Mouse (Mus musculus) right cerebral cortex, postnatal 36 days (tissue): ENCODE data around the gene Ccar1.
A peak's percentile ranks its signal among the peaks of the same experiment; 100 is the strongest.
"Not testable (repeated sequence)": the region's sequence is repeated elsewhere in the genome, so short reads cannot be mapped to it uniquely, and the experiment has no call there.

Experiments used
- DNase-seq, 2 experiments: peaks; one replicate each; pipeline ENCODE4 v3.0.0; 2022; ENCODE audit warnings: low spot score in 2 of 2, mixed read lengths in 1 of 2

Ccar1 gene

DNA sequence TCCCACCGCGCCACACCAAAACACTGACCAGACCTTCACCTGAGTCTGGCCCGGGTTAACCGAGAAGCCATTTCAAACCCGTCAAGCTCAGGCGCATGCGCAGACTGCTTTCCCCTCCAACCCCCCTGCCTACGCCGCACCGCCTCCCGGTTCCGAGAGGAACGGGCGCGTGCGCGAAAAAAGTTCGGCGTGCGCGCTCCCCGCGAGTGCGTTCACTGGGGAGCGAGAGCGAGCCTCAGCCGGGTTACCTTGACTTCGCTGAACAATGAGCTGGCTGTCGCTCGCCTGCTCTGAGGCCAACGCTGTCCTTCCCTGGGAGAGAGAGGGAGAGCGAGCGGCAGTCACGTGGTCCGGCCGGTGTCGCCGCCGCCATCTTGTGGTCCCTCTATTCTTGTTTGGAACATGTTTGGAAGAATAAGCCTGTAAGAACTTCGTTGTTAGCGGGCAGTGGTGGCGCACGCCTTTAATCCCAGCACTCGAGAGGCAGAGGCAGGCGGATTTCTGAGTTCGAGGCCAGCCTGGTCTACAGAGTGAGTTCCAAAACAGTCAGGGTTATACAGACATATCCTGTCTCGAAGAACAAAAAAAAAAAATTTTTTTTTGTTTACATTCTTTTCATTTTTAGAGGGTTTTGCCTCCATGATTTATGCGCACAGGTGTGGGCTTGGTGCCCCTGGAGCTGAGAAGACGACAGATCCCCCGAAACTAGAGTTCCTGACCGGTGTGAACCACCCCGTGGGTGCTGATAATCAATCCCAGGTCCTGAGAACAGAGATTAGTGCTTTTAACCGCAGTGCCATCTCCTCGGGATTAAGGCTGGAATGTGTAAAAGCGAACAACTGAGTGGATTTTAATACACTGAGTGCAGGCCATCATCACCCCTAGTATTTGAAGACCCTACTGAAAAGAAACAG lies at the start of gene Ccar1:
Ccar1 (minus strand) TSS at position 110 of the 914 bp plus-strand sequence.
- peak; percentile 97 for DNase-seq

DNA sequence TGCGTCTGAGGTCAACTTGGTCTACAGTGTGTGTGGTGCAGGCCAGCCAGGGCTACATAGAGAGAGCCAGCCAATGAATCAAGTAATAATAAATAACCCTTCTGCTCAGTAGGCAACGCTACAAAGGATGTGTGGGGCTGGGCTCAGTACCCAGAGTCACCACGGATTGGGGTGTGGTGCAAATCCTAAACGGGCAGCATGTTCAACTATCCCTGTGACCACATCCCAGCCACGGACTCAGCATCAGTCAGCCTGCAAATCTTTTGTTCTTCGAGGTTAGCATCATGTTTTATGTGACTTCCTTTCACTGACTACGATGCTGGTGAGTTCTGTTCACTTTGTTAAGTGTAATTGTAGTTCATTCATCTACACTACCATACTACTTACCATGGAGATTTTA lies 48.6 kb upstream of the Ccar1 start:
- DNase-seq, result no peak

DNA sequence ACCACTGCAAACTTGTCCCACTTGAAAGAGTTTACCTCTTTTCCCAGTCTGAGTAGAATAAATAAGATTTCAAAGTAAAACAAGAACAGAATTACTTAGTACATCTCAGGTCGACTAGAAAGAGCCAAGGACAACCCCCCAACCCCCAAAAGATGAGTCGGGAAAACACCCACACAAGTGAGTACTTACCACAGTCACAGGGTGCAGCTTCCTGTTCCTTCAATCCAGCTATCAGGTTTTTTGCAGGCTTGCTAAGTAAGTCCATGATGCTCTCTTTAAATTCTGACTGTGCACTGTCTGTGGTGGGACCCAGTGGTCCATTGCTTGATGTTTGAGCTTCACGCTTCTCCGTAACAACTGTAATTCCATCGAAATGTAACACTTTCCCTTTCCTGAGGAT lies 45.9 kb upstream of the Ccar1 start:
- DNase-seq, result no peak

DNA sequence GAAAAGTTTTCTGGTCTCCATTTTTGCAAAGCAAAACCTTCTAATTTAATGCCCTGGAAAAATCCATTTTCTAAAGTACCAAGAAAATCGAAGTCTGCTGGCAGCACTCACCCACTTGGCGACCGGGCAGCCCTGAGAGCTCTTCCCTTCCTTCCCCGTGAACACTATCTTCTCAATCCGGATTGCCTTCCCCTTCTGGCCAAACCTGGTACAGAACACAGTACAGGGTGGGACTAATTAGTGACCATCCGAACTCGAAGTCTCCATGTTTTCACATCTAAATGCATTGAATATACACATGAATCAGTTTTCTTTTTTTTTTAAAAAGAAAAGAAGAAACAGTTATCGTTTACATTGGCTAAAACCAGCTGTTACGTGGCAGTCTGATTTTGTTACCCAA lies 40.7 kb upstream of the Ccar1 start:
- no peak for DNase-seq

DNA sequence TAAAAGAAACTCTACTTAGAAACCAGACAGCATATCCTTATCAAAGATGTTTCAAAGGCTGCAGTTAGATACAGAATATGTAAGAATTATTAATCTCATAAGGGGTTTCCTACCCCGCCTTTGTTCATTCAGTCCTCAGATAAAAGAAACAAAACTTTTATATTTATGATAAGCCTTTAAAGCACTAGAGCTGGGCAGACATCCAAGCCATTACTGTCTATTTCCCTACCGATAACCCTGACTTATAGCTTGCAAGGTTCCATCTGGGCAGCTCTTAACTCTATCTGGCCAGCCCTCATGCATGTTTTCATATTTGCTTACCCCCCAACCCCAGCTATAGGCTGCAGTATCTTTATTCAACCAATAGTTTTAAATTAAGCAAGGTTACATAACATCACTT lies 39.5 kb upstream of the Ccar1 start:
- no peak for DNase-seq

DNA sequence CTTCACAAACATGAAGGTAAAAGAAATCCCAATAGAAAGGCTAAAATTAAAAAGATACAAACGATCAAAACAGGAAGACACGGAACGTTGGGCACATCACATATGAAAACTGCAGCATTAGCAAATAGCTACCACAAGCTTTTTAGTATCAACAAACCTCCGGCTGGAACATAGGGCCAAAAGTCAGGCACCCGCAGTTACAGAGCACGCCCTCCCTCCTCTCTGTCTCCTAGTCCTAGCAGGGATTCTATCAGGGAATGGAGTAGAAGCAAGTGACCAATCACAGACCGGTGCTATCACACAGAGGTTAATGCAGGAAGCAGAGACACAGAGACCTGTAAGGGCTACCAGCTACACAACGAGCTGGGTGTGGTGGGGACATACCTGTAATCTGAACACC lies 32.4 kb upstream of the Ccar1 start:
- no peak for DNase-seq

DNA sequence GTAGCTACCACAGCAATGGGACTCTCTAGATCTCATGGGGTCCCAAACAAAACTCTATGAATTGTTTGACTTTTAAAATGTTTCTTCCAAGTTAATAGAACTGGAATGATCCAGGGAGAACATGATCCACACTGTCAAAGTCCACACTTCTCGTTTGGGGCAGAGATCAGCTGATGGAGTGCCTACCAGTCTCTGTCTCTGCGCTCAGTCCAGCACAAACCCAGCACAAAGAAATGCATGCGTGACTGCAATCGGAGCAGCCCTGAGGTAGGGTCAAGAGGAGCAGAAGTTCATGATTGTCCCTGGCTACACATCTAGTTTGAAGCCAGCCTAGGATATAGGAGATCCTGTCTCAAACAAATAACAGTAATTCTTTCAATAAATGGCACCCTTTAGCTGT lies 31.3 kb upstream of the Ccar1 start:
- no peak for DNase-seq

DNA sequence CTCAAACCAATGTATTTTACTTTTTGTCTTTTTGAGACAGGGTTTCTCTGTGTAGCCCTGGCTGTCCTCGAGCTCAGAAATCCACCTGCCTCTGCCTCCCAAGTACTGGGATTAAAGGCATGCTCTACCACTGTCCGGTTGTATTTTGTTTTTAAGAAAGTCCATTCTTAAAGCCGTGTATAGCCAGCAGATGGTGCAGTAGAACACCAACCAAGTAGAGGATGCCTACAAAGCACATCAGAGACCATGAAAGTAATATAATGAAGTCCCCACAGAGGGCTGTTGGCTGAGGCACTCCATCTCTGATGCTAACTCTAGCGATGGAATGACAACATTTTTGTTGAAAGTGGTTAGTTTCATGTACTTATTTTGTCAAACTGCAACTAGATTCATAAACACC lies 17.9 kb upstream of the Ccar1 start:
- no peak for DNase-seq

DNA sequence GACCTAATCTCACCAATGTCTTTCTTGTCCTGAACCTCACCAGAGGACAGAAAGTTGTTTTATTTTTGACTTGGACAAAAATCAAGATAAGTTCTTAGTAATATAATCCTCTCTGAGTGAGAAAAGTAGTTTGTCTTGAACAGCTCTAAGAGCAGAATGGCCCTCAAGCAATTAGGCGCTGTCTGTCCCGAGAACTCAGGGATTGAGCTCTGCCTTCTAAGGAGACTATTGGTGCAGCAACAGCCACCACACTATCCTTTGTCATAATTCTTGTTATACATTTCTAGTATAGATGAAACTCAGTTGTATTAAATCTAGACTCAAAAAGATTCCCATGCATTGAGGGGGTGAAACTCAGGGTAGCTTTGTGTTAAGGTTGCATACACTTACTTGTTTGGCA lies 16.7 kb upstream of the Ccar1 start:
- DNase-seq, result no peak

DNA sequence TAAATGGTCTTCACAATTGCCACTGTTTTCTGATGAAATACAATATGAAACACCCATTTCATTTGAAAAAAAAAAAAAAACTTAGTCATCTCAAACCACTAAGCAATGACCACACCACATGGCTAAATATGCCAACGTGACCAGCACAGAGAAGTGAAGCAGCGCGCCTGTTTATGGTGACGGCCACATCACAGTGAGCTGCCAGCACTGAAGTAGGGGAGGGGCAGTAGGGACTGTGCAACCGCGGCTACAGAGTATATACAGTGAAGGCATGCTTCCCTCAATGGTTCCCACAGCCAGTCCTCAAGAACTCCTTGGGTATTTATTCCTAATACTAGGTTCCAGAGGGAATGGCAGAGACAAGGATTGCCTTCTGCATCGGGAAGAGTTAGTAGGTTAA lies 16.2 kb upstream of the Ccar1 start:
- DNase-seq, result no peak

DNA sequence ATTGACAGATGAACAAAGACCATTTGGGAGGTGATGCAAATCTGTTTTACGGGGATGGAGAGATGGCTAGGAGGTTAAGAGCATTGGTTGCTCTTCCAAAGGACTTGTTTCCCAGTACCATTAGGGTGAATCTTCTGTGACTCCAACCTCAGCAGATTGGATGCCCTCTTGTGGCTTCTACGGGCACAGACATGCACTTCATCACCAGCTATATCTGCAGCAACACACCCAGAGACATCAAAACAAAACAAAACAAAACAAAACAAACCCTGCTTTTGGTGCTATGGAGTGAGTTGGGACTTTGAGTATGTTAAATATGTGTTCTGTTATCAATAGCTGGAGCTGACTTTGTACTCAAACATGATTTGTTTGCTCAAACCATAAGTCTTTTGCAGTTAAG lies 12.0 kb upstream of the Ccar1 start:
- no peak for DNase-seq

DNA sequence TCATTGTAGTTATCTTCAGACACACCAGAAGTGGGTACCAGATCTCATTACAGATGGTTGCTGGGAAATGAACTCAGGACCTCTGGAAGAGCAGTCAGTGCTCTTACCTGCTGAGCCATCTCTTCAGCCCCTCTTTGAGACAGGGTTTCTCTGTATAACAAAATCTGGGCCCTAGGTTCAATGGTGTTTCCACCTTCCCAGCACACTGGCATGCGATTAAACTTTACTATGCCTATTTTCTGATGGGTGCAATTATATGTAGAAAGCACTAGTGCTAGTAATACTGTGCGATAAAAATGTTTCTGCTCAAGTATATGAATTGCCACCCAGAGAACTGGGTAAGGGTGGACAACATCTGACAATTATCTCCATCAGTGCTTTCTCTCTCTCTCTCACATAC lies 11.2 kb upstream of the Ccar1 start:
- DNase-seq, result no peak

DNA sequence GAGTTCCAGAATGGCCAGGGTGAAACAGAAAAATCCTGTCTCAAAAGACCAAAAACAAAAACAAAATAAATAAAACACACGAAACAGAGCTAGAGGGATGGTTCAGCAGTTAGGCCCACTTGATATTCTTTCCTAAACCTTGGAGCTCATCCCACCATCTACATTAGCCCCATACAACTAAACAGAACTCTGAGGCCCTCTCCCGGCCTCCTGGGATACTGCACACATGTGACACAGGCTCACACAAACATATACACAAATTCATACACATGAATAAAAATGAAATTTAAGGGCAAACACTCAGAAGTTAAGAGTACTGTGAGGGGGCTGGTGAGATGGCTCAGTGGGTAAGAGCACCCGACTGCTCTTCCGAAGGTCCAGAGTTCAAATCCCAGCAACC lies 2.1 kb upstream of the Ccar1 start:
- no peak for DNase-seq

DNA sequence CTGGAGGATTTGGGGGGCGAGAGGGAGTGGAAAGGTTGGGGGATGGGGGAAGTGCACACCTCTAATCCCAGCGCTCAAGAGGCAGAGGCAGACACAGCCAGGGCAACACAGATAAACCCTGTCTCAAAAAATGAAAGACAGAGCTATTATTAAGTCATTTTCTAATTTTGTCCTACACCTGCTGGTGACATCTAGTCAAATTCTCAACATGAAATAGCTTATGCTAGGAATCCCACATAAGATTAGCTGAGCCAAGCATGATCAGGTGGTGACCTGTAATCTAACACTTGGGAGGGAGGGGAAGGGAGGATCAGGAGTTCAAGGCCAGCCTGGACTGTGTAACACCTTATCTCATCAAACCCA lies 986 bp upstream of the Ccar1 start:
- no peak for DNase-seq

DNA sequence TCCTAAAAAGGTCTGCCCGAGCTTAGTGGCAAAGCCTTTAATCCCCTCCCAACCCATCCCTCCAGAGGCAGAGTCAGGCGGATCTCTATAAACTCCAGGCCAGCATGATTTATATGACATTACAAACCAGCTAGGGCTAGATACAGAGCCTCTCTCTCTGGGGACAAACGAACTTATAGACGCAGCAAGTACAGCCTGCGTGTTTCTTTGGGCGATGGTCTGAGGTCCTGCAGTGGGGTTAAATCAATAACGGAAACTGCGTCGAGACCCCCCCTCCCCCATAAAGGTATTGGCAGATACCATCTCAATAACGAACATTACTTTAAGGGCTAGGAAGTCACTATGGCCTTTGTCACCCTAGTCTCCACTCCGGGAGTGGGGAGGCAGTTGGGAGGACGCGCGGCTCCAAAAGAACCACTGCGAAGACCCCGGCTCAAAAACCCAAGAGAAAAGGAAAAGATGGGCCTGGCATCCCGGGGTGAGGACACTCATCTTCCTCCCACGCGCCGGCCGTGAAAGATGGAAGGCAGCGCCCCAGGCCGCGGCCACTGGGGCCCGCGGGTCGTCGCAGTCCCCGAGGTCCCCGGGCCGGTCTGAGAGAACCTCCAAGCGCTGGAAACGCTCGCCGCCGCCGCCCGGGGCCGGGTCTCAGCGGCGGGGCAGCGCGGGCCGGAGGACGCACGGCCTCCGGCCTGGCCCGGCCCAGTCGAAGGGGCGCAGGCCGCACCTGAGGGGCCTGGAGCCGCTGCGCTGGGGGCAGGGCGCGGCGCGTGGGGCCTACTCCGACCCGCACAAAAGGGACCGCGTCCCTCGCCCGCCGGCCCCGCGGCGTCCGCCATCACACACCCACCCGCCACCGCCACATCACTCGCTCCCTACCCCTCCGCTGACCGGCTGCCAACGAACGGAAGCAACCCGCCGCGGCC lies 572 bp downstream of the Ccar1 start:
- DNase-seq, result peak in 1 of 2 experiments; percentile 14

DNA sequence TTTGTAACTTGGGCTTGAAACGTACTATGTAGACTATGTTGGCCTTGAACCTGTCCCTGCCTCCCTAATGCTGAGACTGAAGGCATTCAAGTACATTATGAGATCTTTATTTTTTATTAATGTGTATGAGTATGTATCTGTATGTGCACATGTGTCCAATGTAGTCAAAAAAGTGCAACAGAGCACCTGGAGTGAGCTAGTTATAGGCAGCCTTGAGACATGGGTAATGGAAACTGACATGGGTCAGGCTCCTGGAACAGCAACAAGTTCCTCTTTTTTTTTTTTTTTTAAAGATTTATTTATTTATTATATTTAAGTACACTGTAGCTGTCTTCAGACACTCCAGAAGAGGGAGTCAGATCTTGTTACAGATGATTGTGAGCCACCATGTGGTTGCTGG lies 10.3 kb downstream of the Ccar1 start:
- DNase-seq, result not testable (repeated sequence)

DNA sequence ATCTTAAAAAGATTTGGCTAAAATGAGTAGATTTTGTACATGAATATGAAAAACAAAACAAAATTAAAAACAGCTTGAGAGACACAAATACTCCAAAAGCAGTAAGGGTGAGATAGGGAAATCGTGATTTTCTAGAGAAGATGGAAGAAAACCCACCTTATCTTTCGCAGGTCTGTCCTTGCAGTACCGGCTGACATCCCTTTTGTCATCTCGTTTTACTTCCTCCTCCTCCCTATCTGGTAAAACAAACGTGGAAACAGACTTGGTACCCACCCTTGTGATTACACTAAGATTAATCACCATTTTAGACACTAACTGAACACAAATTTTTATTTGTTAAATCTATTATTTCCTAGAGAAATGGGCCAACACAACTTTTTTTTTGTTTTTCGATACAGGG lies 41.3 kb downstream of the Ccar1 start:
- no peak for DNase-seq

DNA sequence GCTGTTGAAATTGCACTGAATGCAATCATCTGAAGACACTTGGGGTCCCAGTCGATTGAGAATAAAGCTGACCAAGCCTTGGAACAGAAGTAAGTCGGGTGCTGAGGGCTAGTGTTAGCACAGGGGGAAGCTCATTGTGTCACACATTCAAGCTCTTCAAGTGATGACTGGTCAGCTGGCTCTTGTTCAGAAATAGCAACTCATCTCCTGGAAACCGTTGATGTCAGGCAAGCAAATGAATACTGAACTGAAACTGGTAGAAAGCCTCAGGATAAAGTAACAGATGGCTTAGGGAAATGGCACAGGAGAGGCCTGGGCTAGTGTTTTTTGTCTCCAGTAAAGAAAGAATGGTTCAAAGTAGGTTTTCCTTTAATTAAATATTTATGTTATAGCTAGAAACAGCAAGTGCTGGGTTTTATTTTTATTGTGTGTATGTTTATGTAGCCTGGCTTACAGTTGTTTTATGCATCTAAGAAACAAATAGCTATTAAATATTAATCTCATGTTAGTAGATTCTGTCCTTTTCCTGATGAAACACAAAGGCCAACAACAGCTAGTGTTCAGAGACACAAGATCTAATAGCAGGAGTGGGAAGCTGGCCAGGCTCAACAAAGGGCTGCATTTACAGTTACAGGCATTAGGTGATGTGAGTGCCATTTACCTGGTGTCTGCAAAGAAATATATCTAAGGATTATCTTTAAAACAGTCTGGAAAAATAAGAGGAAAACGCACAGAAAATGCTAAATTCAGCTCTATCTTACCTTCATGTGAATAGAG lies 51.9 kb downstream of the Ccar1 start:
- no peak for DNase-seq

DNA sequence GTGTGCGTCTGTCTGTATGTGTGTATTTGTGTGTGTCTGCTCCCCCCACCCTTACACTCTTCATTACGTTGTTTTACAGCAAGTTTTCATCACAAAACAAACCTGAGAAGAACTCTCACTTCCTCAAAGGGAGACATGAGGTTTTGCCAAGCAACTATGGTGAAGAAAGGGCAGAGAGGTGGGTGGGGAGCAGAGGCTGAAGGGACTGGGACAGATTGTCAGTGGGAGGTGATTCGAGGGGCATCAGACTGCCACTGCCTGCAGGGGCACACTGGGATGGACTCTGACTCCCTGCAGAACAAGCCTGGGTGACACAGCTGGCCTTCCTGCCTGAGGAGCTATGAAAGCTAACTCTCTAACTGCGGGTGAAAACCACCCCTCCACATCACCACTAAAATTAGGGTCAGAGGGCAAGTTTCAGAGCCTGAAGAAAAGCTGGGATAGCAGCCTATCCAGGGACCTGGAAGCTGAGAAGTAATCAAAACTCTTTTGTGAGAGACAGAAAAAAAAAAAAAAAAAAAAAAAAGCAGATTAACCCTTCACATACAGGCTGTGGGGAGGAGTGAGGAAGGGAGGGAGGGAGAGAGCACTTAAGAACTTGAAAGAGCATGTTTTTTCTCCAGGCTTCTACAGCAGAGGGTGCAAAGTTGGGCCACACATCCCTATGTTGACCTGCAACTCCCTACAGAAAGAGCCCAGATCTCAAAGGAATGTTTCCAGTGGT lies 55.0 kb downstream of the Ccar1 start:
- no peak for DNase-seq

DNA sequence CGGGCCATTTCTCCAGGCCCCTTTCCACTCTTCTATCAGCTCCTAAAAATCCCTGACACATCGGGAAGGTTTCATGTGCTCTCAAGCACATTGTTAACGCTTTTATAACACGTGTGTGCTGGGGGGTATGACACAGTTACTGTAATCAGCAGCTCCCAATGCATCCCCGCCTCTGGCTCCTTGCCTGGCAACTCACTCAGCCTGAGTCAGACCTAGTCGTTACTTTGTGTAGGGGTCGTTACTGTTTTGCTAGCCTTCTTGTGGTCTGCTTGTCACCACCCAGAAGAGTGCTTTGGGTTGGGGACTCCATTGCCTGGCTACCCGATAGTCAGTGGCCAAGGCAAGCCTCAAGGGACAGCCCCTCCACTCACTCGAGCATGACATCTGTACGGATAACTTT lies 61.3 kb downstream of the Ccar1 start:
- no peak for DNase-seq
